Mouse (Mus musculus) G1E-ER4 (cell line): Measurements from ENCODE around the gene Zfp853. TPM values are rescaled to one million over a fixed set of nuclear protein-coding genes. Genes with fewer than 3 reads are reported as not detected.

Experiments used
- GATA1 ChIP-seq: IDR thresholded peaks from one replicate; pipeline ENCODE4 v1.8.0; 2012; ENCODE audit warnings: low read length, inconsistent platforms
- polyA plus RNA-seq: library from polyadenylated mRNA; stranded (reverse); fragments of >175 nt; gene quantifications from 2 replicates; pipeline ENCODE4 v1.2.3, GENCODE M21; 2012

Zfp853 gene
- polyA plus RNA-seq = 0.18 and 0.22 TPM in 2 replicates

GRCm38 (mm10) chr5:143293404-143293803 lies at the start of gene Zfp853:
TSS of gene Zfp853 (minus strand) at chr5:143293623.
- TF ChIP-seq GATA1 = no peak

GRCm38 (mm10) chr5:143339603-143340002 lies 46.2 kb upstream of the Zfp853 start:
- TF ChIP-seq GATA1 = no peak

- no peak for TF ChIP-seq GATA1
These were observed 43.1 kb upstream of the Zfp853 start for GRCm38 (mm10) chr5:143336559-143336958.

- TF ChIP-seq GATA1 = no peak
These were observed 41.7 kb upstream of the Zfp853 start for GRCm38 (mm10) chr5:143335089-143335460.

GRCm38 (mm10) chr5:143334418-143335088 lies 41.1 kb upstream of the Zfp853 start:
- no peak for TF ChIP-seq GATA1

GRCm38 (mm10) chr5:143333872-143334271 lies 40.4 kb upstream of the Zfp853 start:
- TF ChIP-seq GATA1 = no peak

- no peak for TF ChIP-seq GATA1
These were observed 35.5 kb upstream of the Zfp853 start, which contains the start of gene Zdhhc4 for GRCm38 (mm10) chr5:143328690-143329495. TSS of gene Zdhhc4 (minus strand) at chr5:143329256.

- no peak for TF ChIP-seq GATA1
These were observed 23.8 kb upstream of the Zfp853 start for GRCm38 (mm10) chr5:143317288-143317610.

GRCm38 (mm10) chr5:143316605-143317287 lies 23.3 kb upstream of the Zfp853 start:
- no peak for TF ChIP-seq GATA1

GRCm38 (mm10) chr5:143315514-143315888 lies 22.1 kb upstream of the Zfp853 start:
- TF ChIP-seq GATA1 = no peak

- no peak for TF ChIP-seq GATA1
These were observed 21.5 kb upstream of the Zfp853 start, which contains the start of gene E130309D02Rik for GRCm38 (mm10) chr5:143314730-143315513. TSS of gene E130309D02Rik (minus strand) at chr5:143315360.

- no peak for TF ChIP-seq GATA1
These were observed 20.8 kb upstream of the Zfp853 start for GRCm38 (mm10) chr5:143314183-143314729.

GRCm38 (mm10) chr5:143311886-143312285 lies 18.5 kb upstream of the Zfp853 start:
- no peak for TF ChIP-seq GATA1

GRCm38 (mm10) chr5:143309916-143310315 lies 16.5 kb upstream of the Zfp853 start:
- no peak for TF ChIP-seq GATA1

GRCm38 (mm10) chr5:143308825-143309224 lies 15.4 kb upstream of the Zfp853 start:
- TF ChIP-seq GATA1 = no peak
